Mouse (Mus musculus): ENCODE data around the gene Hc. TPM values are rescaled to one million over a fixed set of nuclear protein-coding genes. Genes with fewer than 3 reads are reported as not detected.
A peak's percentile ranks its signal among the peaks of the same experiment; 100 is the strongest.

Hc gene
- polyA plus RNA-seq, 1 experiment from 2014 or later = 0.17 TPM

GRCm38 (mm10) chr2:35038580-35039375 lies 22.5 kb downstream of the Hc start:
- H3K36me3 ChIP-seq (replicated peaks) = no peaks in the 10 kb centered on the region
- no peak overlapping the region for H3K4me3 ChIP-seq
- no peak for DNase-seq (ENCODE audit: low spot score)
- H3K27me3 ChIP-seq (replicated peaks; ENCODE audit: low read depth, poor library complexity, severe bottlenecking) = no peaks in the 10 kb centered on the region
- WGBS = 93% methylated on average over 9 of the region's 9 CpGs
- H3K4me1 ChIP-seq = no peaks in the 10 kb centered on the region
- 0 out of 2 replicates have a peak, but pooled peaks cover 4% of the 10 kb centered on the region for H3K9me3 ChIP-seq
- no peak overlapping the region for H3K27ac ChIP-seq (replicated peaks)

GRCm38 (mm10) chr2:35024646-35025154 lies 36.5 kb downstream of the Hc start:
- Histone ChIP-seq H3K36me3 (replicated peaks) (no peaks in the 10 kb centered on the region), H3K4me1 (no peaks in the 10 kb centered on the region), H3K27ac (replicated peaks) (no peak overlapping the region), H3K4me3 (no peak overlapping the region), H3K9me3 (no peaks in the 10 kb centered on the region), H3K27me3 (replicated peaks; ENCODE audit: low read depth, poor library complexity, severe bottlenecking) (no peaks in the 10 kb centered on the region)
- 90% methylated on average over 3 of the region's 3 CpGs for WGBS
- no peak for DNase-seq (ENCODE audit: low spot score)

GRCm38 (mm10) chr2:35021806-35022205 lies 39.4 kb downstream of the Hc start:
- H3K4me3 ChIP-seq = no peak overlapping the region
- DNase-seq (ENCODE audit: low spot score) = no peak
- no peak overlapping the region for H3K27ac ChIP-seq (replicated peaks)
- no peaks in the 10 kb centered on the region for H3K36me3 ChIP-seq (replicated peaks)
- WGBS = 80% methylated on average over 5 of the region's 5 CpGs
- H3K27me3 ChIP-seq (replicated peaks; ENCODE audit: low read depth, poor library complexity, severe bottlenecking) = no peaks in the 10 kb centered on the region
- no peaks in the 10 kb centered on the region for H3K4me1 ChIP-seq
- H3K9me3 ChIP-seq = no peaks in the 10 kb centered on the region

GRCm38 (mm10) chr2:35015861-35016260 lies 45.4 kb downstream of the Hc start:
- Histone ChIP-seq H3K9me3 (no peaks in the 10 kb centered on the region), H3K27ac (replicated peaks) (no peak overlapping the region), H3K36me3 (replicated peaks) (no peaks in the 10 kb centered on the region), H3K4me3 (no peak overlapping the region), H3K27me3 (replicated peaks; ENCODE audit: low read depth, poor library complexity, severe bottlenecking) (no peaks in the 10 kb centered on the region), H3K4me1 (no peaks in the 10 kb centered on the region)
- 39% methylated on average over 6 of the region's 6 CpGs for WGBS
- DNase-seq (ENCODE audit: low spot score) = no peak

GRCm38 (mm10) chr2:35011649-35012048 lies 49.6 kb downstream of the Hc start:
- no peak overlapping the region for H3K27ac ChIP-seq (replicated peaks)
- 90% methylated on average over 8 of the region's 8 CpGs for WGBS
- no peak for DNase-seq (ENCODE audit: low spot score)
- no peak overlapping the region for H3K4me3 ChIP-seq
- H3K27me3 ChIP-seq (replicated peaks; ENCODE audit: low read depth, poor library complexity, severe bottlenecking) = no peaks in the 10 kb centered on the region
- no peaks in the 10 kb centered on the region for H3K9me3 ChIP-seq
- H3K36me3 ChIP-seq (replicated peaks) = no peaks in the 10 kb centered on the region
- no peaks in the 10 kb centered on the region for H3K4me1 ChIP-seq

GRCm38 (mm10) chr2:34998956-34999355 lies 62.3 kb downstream of the Hc start:
- no peak overlapping the region for H3K27ac ChIP-seq (replicated peaks)
- whole genome bisulfite sequencing = 87% methylated on average over 9 of the region's 9 CpGs
- DNase-seq (ENCODE audit: low spot score) = no peak

GRCm38 (mm10) chr2:34996506-34996905 lies 64.7 kb downstream of the Hc start:
- WGBS = 88% methylated on average over 5 of the region's 5 CpGs
- 0 out of 2 replicates have a peak, but pooled peaks cover 7% of the 10 kb centered on the region for H3K27me3 ChIP-seq (replicated peaks; ENCODE audit: low read depth, poor library complexity, severe bottlenecking)
- no peak overlapping the region for H3K4me3 ChIP-seq
- peaks cover 22% of the 10 kb centered on the region for H3K4me1 ChIP-seq
- H3K9me3 ChIP-seq = no peaks in the 10 kb centered on the region
- DNase-seq (ENCODE audit: low spot score) = no peak
- H3K36me3 ChIP-seq (replicated peaks) = no peaks in the 10 kb centered on the region
- no peak overlapping the region for H3K27ac ChIP-seq (replicated peaks)

More at GRCm38 (mm10) chr2:34998956-34999355, 62.3 kb downstream of the Hc start:
- no peaks in the 10 kb centered on the region for H3K36me3 ChIP-seq (replicated peaks)
- H3K27me3 ChIP-seq (replicated peaks; ENCODE audit: low read depth, poor library complexity, severe bottlenecking) = no peaks in the 10 kb centered on the region
- H3K9me3 ChIP-seq = no peaks in the 10 kb centered on the region
- H3K4me3 ChIP-seq = no peak overlapping the region
- H3K4me1 ChIP-seq = peaks cover 6% of the 10 kb centered on the region

- WGBS = 77% methylated on average over 5 of the region's 5 CpGs
- Histone ChIP-seq H3K27ac (replicated peaks) (no peak overlapping the region), H3K9me3 (no peaks in the 10 kb centered on the region), H3K4me3 (no peak overlapping the region), H3K27me3 (replicated peaks; ENCODE audit: low read depth, poor library complexity, severe bottlenecking) (0 out of 2 replicates have a peak, but pooled peaks cover 14% of the 10 kb centered on the region), H3K36me3 (replicated peaks) (no peaks in the 10 kb centered on the region), H3K4me1 (peaks cover 18% of the 10 kb centered on the region)
- DNase-seq (ENCODE audit: low spot score) = no peak
Measured at GRCm38 (mm10) chr2:34993696-34994356, 67.4 kb downstream of the Hc start.

- no peaks in the 10 kb centered on the region for H3K9me3 ChIP-seq
- H3K27me3 ChIP-seq (replicated peaks; ENCODE audit: low read depth, poor library complexity, severe bottlenecking) = 0 out of 2 replicates have a peak, but pooled peaks cover 14% of the 10 kb centered on the region
- 15% methylated on average over 9 of the region's 9 CpGs for WGBS
- DNase-seq (ENCODE audit: low spot score) = peak; percentile 44
- H3K27ac ChIP-seq (replicated peaks) = peak overlapping the region; percentile 59
- no peaks in the 10 kb centered on the region for H3K36me3 ChIP-seq (replicated peaks)
- peaks cover 18% of the 10 kb centered on the region for H3K4me1 ChIP-seq
- H3K4me3 ChIP-seq = no peak overlapping the region
Measured at GRCm38 (mm10) chr2:34992729-34993695, 68.2 kb downstream of the Hc start.

GRCm38 (mm10) chr2:34991966-34992365 lies 69.3 kb downstream of the Hc start:
- H3K4me1 ChIP-seq = peaks cover 18% of the 10 kb centered on the region
- H3K9me3 ChIP-seq = no peaks in the 10 kb centered on the region
- no peak overlapping the region for H3K27ac ChIP-seq (replicated peaks)
- no peak for DNase-seq (ENCODE audit: low spot score)
- H3K4me3 ChIP-seq = no peak overlapping the region
- 0 out of 2 replicates have a peak, but pooled peaks cover 14% of the 10 kb centered on the region for H3K27me3 ChIP-seq (replicated peaks; ENCODE audit: low read depth, poor library complexity, severe bottlenecking)
- H3K36me3 ChIP-seq (replicated peaks) = no peaks in the 10 kb centered on the region
- 86% methylated on average over 3 of the region's 3 CpGs for WGBS

GRCm38 (mm10) chr2:34989749-34990148 lies 71.5 kb downstream of the Hc start:
- 0 out of 2 replicates have a peak, but pooled peaks cover 14% of the 10 kb centered on the region for H3K27me3 ChIP-seq (replicated peaks; ENCODE audit: low read depth, poor library complexity, severe bottlenecking)
- no peaks in the 10 kb centered on the region for H3K36me3 ChIP-seq (replicated peaks)
- H3K9me3 ChIP-seq = no peaks in the 10 kb centered on the region
- DNase-seq (ENCODE audit: low spot score) = no peak
- H3K4me3 ChIP-seq = no peak overlapping the region
- H3K27ac ChIP-seq (replicated peaks) = no peak overlapping the region
- H3K4me1 ChIP-seq = peaks cover 18% of the 10 kb centered on the region
- 82% methylated on average over 1 of the region's 1 CpGs for WGBS

- Histone ChIP-seq H3K4me3 (no peak overlapping the region), H3K27ac (replicated peaks) (no peak overlapping the region), H3K36me3 (replicated peaks) (no peaks in the 10 kb centered on the region), H3K4me1 (peaks cover 17% of the 10 kb centered on the region), H3K9me3 (no peaks in the 10 kb centered on the region), H3K27me3 (replicated peaks; ENCODE audit: low read depth, poor library complexity, severe bottlenecking) (0 out of 2 replicates have a peak, but pooled peaks cover 11% of the 10 kb centered on the region)
- 77% methylated on average over 1 of the region's 1 CpGs for WGBS
- DNase-seq (ENCODE audit: low spot score) = no peak
Measured at GRCm38 (mm10) chr2:34987595-34987994, 73.6 kb downstream of the Hc start.

Data from embryonic facial prominence, embryonic 10.5 days (tissue).